Mouse (Mus musculus): ENCODE measurements around the gene Clip4.

DNA sequence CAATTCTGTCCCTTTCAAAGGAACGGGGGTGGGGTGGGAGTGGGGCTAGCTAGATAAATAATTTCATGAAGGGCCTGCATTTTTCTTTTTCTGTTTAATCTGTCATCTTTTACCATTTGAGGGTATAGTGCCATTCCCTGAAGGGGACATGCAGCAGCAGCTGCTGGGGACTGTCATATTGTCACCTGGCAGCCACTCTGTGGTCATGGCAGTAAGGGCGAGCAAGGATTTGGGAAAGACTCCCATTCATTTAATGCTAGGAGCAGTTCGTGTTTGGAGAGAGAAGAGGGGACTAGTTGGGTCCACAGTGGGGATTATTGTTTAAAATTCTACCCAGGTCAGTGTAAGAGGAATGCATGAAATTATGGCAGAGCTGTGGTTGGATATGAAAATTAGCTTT lies 31.8 kb upstream of the Clip4 start:
- TF ChIP-seq CTCF (IDR thresholded peaks at IDR 0.05; ENCODE audit: low read depth, low read length): no peak
- no peak for TF ChIP-seq POLR2A (IDR thresholded peaks at IDR 0.05; ENCODE audit: borderline replicate concordance, low read depth, low read length)

Data from bone marrow macrophage, adult 2 months (primary cell).